Mouse (Mus musculus) spleen, adult 2 months (tissue): ENCODE data around the gene Elfn1.

Experiments
- CTCF ChIP-seq: fragments of 200-500 bp; IDR thresholded peaks from 2 replicates; pipeline ENCODE4 v1.5.1; 2011; ENCODE audit warnings: mild to moderate bottlenecking, inconsistent platforms; ENCODE audit not compliant: insufficient read depth, insufficient read length, insufficient replicate concordance; ENCODE audit errors: extremely low read depth
- POLR2A ChIP-seq: fragments of 200-500 bp; IDR thresholded peaks from 2 replicates; pipeline ENCODE4 v1.6.1; 2011; ENCODE audit warnings: low read depth, low read length, inconsistent platforms

DNA sequence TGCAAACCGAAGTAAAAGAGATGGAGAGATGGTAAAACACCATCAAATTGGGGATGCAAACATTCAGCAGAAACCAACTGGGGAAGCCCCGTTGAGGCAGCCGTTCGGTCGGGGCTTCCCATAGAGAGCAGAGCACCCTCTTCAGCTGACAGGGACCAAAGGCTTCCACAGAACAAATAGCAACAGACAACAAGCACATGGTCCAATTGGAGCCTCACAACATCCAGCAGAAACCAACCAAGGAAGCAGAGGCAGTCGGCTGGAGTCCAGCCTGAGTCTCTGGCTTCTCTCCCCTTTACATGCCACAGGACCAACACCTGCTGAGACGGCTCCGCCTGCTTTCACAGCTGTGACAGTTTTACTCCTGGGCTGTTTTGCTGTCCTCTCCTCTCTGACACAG lies 69.7 kb downstream of the Elfn1 start:
- no peak for TF ChIP-seq CTCF
- no peak for TF ChIP-seq POLR2A
